Mouse (Mus musculus) lung, postnatal 0 days (tissue): ENCODE measurements at regions not wholly inside any gene's neighbourhood (a gene's known extent, or its start where the extent isn't known, plus 50 kb on each side); places are given as distances from the start of the nearest gene placed in this dataset.
A peak's percentile ranks its signal among the peaks of the same experiment; 100 is the strongest.
"Not testable (repeated sequence)": the region's sequence is repeated elsewhere in the genome, so short reads cannot be mapped to it uniquely, and the experiment has no call there.

Source experiments
- ATAC-seq: fragments of 200-750 bp; cut with Nextera tagmentation; 2 replicates; pipeline ENCODE4 v1.8.0; 2017; ENCODE audit warnings: moderate library complexity
- DNase-seq: peaks from one replicate; pipeline ENCODE4 v3.0.0-alpha.2; 2016; ENCODE audit warnings: low spot score
- H3K27ac ChIP-seq: fragments of 300-500 bp; sonication (generic); 2 replicates; pipeline ENCODE4 v1.5.1; 2014; ENCODE audit warnings: antibody characterized with exemption, mild to moderate bottlenecking, low read length, mixed read lengths
- H3K27me3 ChIP-seq: fragments of 300-500 bp; sonication (generic); replicated peaks from 2 replicates; pipeline ENCODE4 v1.6.1; 2014; ENCODE audit warnings: low read length, mixed read lengths; ENCODE audit not compliant: insufficient read depth
- H3K36me3 ChIP-seq: fragments of 300-500 bp; sonication (generic); 2 replicates; pipeline ENCODE4 v1.6.1; 2014; ENCODE audit warnings: low read length, mixed read lengths; ENCODE audit not compliant: insufficient read depth
- H3K4me1 ChIP-seq: fragments of 300-500 bp; sonication (generic); 2 replicates; pipeline ENCODE4 v1.6.1; 2014; ENCODE audit warnings: antibody characterized with exemption, low read depth, low read length, mixed read lengths; ENCODE audit not compliant: insufficient read depth
- H3K4me2 ChIP-seq: fragments of 300-500 bp; sonication (generic); replicated peaks from 2 replicates; pipeline ENCODE4 v1.6.1; 2014; ENCODE audit warnings: low read depth, mild to moderate bottlenecking, low read length, moderate library complexity, mixed read lengths
- H3K4me3 ChIP-seq: fragments of 300-500 bp; sonication (generic); 2 replicates; pipeline ENCODE4 v1.5.1; 2014; ENCODE audit warnings: low read depth, low read length
- H3K9ac ChIP-seq: fragments of 300-500 bp; sonication (generic); replicated peaks from 2 replicates; pipeline ENCODE4 v1.6.1; 2014; ENCODE audit warnings: low read depth, mild to moderate bottlenecking
- H3K9me3 ChIP-seq: fragments of 300-500 bp; sonication (generic); 2 replicates; pipeline ENCODE4 v1.6.1; 2016; ENCODE audit warnings: low read length, mixed read lengths
- CTCF ChIP-seq: IDR thresholded peaks from 2 replicates; pipeline ENCODE4 v1.5.1; 2016; ENCODE audit warnings: antibody characterized with exemption, mild to moderate bottlenecking
- EP300 ChIP-seq: IDR thresholded peaks from 2 replicates; pipeline ENCODE4 v1.6.1; 2016; ENCODE audit warnings: antibody characterized with exemption, mild to moderate bottlenecking, control low read depth
- WGBS: fragments of 180-500 bp; shearing (Covaris S2); extraction: QIAGEN DNeasy Blood & Tissue Kit; methylation state at CpG from one replicate; pipeline ENCODE4 v1.1.7; 2014; 5-methylcytosine and 5-hydroxymethylcytosine counted together

DNA sequence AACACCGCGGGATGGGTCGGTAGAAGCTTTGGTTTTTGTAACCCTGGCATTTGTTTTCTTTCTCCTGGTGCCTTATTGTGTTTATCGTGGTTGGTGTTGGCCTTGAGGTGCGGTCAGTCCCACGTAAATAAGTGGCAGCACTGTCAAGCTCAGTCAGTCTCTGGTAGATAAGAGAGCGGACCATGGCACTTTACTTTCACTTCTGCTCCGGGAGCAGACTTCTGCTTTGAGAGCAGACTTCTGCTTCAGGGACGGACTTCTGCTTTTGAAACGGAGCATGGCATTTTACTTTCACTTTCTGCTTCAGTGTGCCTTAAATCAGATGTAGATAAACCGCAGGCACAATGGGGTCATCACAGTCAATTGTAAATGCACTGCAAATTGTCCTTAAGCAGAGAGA, 54.3 kb upstream of the Ccdc66 start:
- ATAC-seq, H3K9me3 ChIP-seq, H3K4me3 ChIP-seq, H3K27me3 ChIP-seq, H3K4me1 ChIP-seq, H3K27ac ChIP-seq, H3K9ac ChIP-seq, H3K36me3 ChIP-seq, H3K4me2 ChIP-seq: not testable (repeated sequence)
- peak; percentile 21 for DNase-seq
- 71% methylated on average over 11 of the region's 11 CpGs for WGBS

- not testable (repeated sequence) for H3K4me2 ChIP-seq, H3K4me1 ChIP-seq, H3K9me3 ChIP-seq, H3K27me3 ChIP-seq, ATAC-seq, H3K4me3 ChIP-seq, H3K27ac ChIP-seq, DNase-seq, H3K9ac ChIP-seq, H3K36me3 ChIP-seq
- 78% methylated on average over 9 of the region's 9 CpGs for WGBS
Measured at GRCm38 (mm10) chr14:27561974-27562373, 53.7 kb upstream of the Ccdc66 start.

DNA sequence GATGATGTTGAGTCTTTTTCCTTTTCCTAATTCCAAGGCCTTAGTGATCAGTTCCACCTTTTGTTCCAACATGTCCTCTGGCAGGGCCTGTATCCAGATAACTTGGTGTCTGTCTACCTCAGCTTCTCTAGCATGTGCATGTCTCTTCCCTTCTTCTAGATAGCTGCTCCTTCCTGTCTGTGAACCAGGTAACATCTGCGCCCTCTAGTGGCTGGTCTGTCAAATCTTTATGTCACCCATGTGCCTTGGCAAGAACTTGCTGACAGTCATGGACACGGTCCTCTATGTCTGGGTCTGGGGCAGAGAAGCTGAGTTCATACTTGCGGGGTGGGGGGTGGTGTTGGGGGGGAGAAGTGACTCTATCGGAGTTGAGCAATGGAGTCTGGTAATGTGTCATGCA, 52.2 kb upstream of the Ccdc66 start:
- Histone ChIP-seq H3K4me2 (no peak overlapping the region), H3K27me3 (no peaks in the 10 kb centered on the region), H3K27ac (no peak overlapping the region), H3K36me3 (no peaks in the 10 kb centered on the region), H3K4me1 (no peaks in the 10 kb centered on the region), H3K9ac (no peak overlapping the region), H3K4me3 (no peak overlapping the region), H3K9me3 (no peaks in the 10 kb centered on the region)
- ATAC-seq, result no peak
- WGBS, result 47% methylated on average over 4 of the region's 4 CpGs
- TF ChIP-seq EP300, result no peak
- peak; percentile 74 for TF ChIP-seq CTCF
- peak; percentile 61 for DNase-seq

DNA sequence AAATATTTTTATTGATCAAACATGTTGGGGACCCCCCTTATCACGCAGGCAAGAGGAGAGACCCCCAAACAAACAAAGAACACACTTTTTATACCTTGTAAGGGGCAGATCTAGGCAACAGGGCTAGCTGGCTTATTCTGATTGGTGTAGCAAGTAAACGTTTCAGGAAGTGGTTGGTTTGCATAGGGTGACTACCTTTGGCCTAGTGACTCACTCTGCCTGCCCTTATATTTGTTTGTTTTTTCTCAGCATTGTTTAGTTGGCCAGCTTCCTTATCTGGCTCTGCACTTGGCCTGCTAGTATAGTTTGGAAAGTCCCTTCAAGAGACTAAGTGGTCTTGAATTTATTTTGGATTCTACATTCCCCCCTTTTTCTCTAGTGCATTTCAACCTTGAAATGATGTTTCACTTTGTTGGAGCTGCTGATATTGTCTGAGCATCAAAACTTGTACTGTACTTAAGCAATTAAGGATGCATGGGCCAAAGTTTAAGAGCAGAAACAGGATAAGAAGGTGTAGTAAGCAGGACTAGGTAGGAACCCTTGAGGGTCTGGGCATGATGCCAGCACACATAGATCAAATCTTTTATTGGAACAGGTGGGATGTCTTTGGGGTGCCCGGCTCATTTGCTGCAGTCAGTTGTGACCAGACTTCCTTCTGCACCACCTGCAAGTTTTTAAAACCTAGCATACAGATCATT, 50.7 kb upstream of the Ccdc66 start:
- WGBS, result 34% methylated on average over 3 of the region's 3 CpGs
- H3K9me3 ChIP-seq, result no peaks in the 10 kb centered on the region
- no peaks in the 10 kb centered on the region for H3K4me1 ChIP-seq
- H3K27ac ChIP-seq, result no peak overlapping the region
- no peak for ATAC-seq
- no peak for TF ChIP-seq CTCF
- no peak for TF ChIP-seq EP300
- H3K4me3 ChIP-seq, result no peak overlapping the region
- no peak for DNase-seq
- no peaks in the 10 kb centered on the region for H3K36me3 ChIP-seq
- H3K9ac ChIP-seq, result no peak overlapping the region
- no peaks in the 10 kb centered on the region for H3K27me3 ChIP-seq
- no peak overlapping the region for H3K4me2 ChIP-seq
